Mouse (Mus musculus): ENCODE data around the gene Borcs7.

DNA sequence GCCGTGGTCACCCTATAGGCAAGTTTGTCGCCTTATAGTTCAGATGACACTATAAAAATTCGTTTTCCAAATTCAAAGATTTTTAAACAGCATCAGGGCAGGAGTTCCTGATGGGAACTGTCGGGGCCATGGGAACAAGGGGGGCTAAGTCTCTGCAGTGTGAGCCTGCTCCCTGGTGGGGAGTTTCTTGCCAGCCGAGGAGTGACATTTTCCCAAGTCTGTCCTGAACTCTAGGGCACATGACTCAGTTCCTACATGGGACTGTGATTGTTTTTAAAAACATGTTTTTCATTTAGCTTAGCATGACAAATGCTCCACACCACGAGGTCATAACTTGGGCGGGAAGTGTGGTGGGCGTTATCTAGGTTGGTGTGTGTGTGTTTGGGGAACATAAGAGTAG, 41.9 kb upstream of the Borcs7 start:
- TF ChIP-seq CTCF (IDR thresholded peaks at IDR 0.05; ENCODE audit: borderline replicate concordance, insufficient read depth, low read length): no peak
- TF ChIP-seq POLR2A (IDR thresholded peaks at IDR 0.05; ENCODE audit: low read depth, low read length): no peak

Measured in embryonic fibroblast, embryonic 13.5 days (primary cell).